Mouse (Mus musculus) layer of hippocampus, adult 11-12 months (tissue): ENCODE measurements around the gene Bfsp2.

Source experiments
- DNase-seq: peaks from one replicate; pipeline ENCODE4 v3.0.0; 2022; ENCODE audit warnings: low spot score

Gene Bfsp2

GRCm38 (mm10) chr9:103485606-103486005, 5.4 kb upstream of the Bfsp2 start:
- no peak for DNase-seq

GRCm38 (mm10) chr9:103480603-103481220, 492 bp upstream of the Bfsp2 start:
- no peak for DNase-seq

- DNase-seq, result no peak
Observed at GRCm38 (mm10) chr9:103475414-103475813, 4.8 kb downstream of the Bfsp2 start.

GRCm38 (mm10) chr9:103473915-103474688, 6.1 kb downstream of the Bfsp2 start:
- DNase-seq, result no peak

- DNase-seq, result no peak
Observed at GRCm38 (mm10) chr9:103471784-103472183, 8.4 kb downstream of the Bfsp2 start.

GRCm38 (mm10) chr9:103469516-103469915, 10.7 kb downstream of the Bfsp2 start:
- peak; percentile 49 for DNase-seq

- DNase-seq, result no peak
Observed at GRCm38 (mm10) chr9:103468911-103469310, 11.3 kb downstream of the Bfsp2 start.

- peak; percentile 70 for DNase-seq
Observed at GRCm38 (mm10) chr9:103465711-103466220, 14.5 kb downstream of the Bfsp2 start.

- DNase-seq, result no peak
Observed at GRCm38 (mm10) chr9:103465293-103465692, 14.9 kb downstream of the Bfsp2 start.

GRCm38 (mm10) chr9:103463833-103464232, 16.4 kb downstream of the Bfsp2 start:
- no peak for DNase-seq

- no peak for DNase-seq
Observed at GRCm38 (mm10) chr9:103459839-103460238, 20.4 kb downstream of the Bfsp2 start.

- no peak for DNase-seq
Observed at GRCm38 (mm10) chr9:103459307-103459706, 20.9 kb downstream of the Bfsp2 start.

- no peak for DNase-seq
Observed at GRCm38 (mm10) chr9:103449651-103450050, 30.6 kb downstream of the Bfsp2 start.

- DNase-seq, result no peak
Observed at GRCm38 (mm10) chr9:103449092-103449491, 31.1 kb downstream of the Bfsp2 start.

GRCm38 (mm10) chr9:103444656-103445055, 35.6 kb downstream of the Bfsp2 start:
- no peak for DNase-seq

- no peak for DNase-seq
Observed at GRCm38 (mm10) chr9:103443824-103444185, 36.4 kb downstream of the Bfsp2 start.

GRCm38 (mm10) chr9:103443121-103443823, 36.9 kb downstream of the Bfsp2 start:
- DNase-seq, result no peak

- no peak for DNase-seq
Observed at GRCm38 (mm10) chr9:103440597-103440996, 39.6 kb downstream of the Bfsp2 start.

- DNase-seq, result no peak
Observed at GRCm38 (mm10) chr9:103437104-103437503, 43.1 kb downstream of the Bfsp2 start.

- no peak for DNase-seq
Observed at GRCm38 (mm10) chr9:103434116-103434515, 46.1 kb downstream of the Bfsp2 start.

- no peak for DNase-seq
Observed at GRCm38 (mm10) chr9:103432122-103432778, 48.0 kb downstream of the Bfsp2 start.

GRCm38 (mm10) chr9:103431718-103432117, 48.5 kb downstream of the Bfsp2 start:
- no peak for DNase-seq
